Mouse (Mus musculus): Measurements from ENCODE around the gene Rab28.

Gene Rab28

GRCm38 (mm10) chr5:41627224-41628144, 80.5 kb downstream of the Rab28 start:
- no peak for DNase-seq (ENCODE audit: low spot score)

- DNase-seq (ENCODE audit: low spot score), result no peak
Observed at GRCm38 (mm10) chr5:41625544-41625943, 82.4 kb downstream of the Rab28 start.

DNA sequence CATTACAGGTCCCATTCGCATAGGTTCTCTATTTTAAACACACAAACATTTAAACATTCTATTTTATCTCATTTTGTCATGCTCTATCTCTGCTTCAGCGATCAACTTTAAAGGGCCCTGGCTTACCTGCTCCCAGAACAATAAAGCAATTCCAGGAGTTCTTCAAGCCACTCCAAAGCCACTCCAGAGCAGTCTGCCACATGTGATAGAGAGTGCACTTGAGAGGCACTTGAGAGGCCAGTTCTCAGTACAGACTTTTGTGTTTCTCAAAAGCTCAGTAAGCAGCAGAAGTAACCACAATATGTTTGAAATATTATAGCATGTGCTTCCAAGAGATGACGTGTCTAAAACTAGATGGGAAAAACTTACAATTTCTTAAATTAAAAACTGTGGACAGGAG, 86.2 kb downstream of the Rab28 start:
- no peak for DNase-seq (ENCODE audit: low spot score)

GRCm38 (mm10) chr5:41618966-41619365, 89.0 kb downstream of the Rab28 start:
- DNase-seq (ENCODE audit: low spot score), result no peak

DNA sequence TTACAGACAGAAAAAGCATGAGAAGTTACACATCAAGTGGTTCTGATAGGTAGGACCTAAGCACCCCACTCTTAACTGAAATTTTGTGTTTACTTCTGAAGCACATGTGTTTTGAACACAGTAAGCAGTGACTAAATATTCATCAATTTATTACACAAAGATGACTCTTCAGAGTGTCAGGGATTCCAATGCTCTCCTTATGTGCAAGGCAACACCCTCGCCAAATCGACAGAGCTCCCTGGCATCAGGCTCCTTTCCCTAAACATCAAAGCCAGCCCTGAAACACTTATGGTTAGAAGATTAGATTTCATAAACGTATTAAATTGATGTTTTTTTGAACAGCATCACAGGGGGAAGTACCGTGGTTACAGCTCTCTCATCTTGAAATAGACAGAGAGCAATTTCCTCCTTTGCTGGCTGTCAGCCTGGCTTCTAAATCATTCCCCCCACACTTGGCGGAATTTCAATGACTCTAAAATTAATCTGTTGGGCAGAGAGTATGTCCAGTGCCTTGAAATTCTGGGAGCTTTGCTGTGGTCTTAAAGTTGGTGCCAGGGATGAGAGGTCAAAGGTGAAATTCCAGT, 97.4 kb downstream of the Rab28 start:
- no peak for DNase-seq (ENCODE audit: low spot score)

DNA sequence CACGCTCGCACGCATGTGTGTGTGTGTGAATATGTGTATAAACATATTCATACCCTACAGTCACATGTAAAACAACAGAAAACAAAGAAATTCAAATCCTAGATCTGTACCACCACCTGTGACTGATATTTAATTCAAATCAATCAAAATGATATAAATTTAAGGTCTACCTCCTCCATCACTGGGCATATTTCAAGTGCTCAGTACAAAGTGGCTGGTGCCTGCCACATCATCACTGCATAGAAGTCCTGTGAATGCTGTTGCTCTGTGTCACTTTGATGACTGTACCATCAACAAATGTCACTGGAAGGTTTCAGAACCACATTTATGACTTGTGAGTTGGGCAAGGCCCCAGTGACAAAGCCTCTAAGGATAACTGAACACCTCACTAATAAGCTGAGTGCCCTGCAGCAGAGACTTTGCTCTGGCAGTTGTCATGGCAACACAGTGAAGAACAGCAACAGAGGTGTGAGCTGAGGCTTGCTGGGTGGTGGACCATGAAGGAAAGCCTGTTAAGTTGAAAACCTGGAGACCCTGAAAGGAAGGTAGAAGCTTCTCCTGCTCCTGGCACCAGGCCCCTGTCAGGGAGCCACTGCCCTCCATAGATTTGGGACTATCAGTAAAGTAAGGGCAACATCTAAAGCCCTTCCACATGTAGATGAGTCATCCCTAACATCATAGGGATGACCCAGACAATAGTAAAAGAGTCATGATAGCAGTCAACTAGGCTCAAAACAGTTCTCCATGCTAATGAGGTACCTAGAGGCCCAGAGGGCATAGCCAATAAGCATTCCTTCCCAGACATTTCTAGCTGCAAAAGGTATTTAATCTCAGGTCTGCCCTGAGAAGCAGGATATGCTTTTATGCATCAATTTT, 111.5 kb downstream of the Rab28 start:
- DNase-seq (ENCODE audit: low spot score), result no peak

- DNase-seq (ENCODE audit: low spot score), result no peak
Observed at GRCm38 (mm10) chr5:41595199-41595598, 112.8 kb downstream of the Rab28 start.

DNA sequence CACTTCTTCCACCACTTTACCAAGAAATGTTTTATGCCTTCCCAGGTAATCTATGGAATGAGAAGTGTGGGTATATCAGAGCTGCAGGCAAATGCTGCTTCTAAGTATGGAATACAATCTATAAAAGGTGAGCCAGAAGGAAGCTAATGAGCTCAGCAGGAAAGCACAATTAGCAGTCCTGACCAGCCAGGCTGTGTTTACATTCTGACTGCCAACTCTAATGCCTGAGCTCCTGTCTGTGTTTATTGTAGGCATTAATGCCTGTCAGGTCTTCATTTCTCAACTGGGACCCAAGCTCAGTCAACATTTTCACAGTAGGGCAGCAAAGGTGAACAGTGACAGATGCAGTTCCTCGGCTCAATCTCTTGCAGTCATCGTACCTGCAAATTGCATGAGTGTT, 129.9 kb downstream of the Rab28 start:
- no peak for DNase-seq (ENCODE audit: low spot score)
